Mouse (Mus musculus): ENCODE measurements around the gene Ascc3. TPM values are rescaled to one million over a fixed set of nuclear protein-coding genes. Genes with fewer than 3 reads are reported as not detected.

Gene Ascc3
- polyA plus RNA-seq, 1 experiment from 2014 or later = 25.3 TPM

GRCm38 (mm10) chr10:50650612-50651011, 58.1 kb downstream of the Ascc3 start:
- Histone ChIP-seq H3K27ac (ENCODE audit: low read depth, low read length) (no peak overlapping the region), H3K4me3 (ENCODE audit: low read length) (no peak overlapping the region), H3K4me2 (replicated peaks; ENCODE audit: low read depth, low read length) (no peak overlapping the region), H3K9ac (ENCODE audit: low read depth, low read length) (no peak overlapping the region), H3K36me3 (ENCODE audit: control insufficient read depth, insufficient read depth, low read length) (peaks cover 3% of the 10 kb centered on the region; the same call in 1 of the 2 replicates), H3K4me1 (ENCODE audit: control insufficient read depth, insufficient read depth, low read length) (no peaks in the 10 kb centered on the region), H3K9me3 (ENCODE audit: control insufficient read depth, low read length) (no peaks in the 10 kb centered on the region), H3K27me3 (ENCODE audit: control insufficient read depth, insufficient read depth, low read length) (no peaks in the 10 kb centered on the region)
- 86% methylated on average over 8 of the region's 8 CpGs for WGBS
- ATAC-seq (ENCODE audit: low FRiP score, low TSS enrichment) = no peak

GRCm38 (mm10) chr10:50653551-50653950, 61.1 kb downstream of the Ascc3 start:
- ATAC-seq (ENCODE audit: low FRiP score, low TSS enrichment) = no peak
- Histone ChIP-seq H3K4me2 (replicated peaks; ENCODE audit: low read depth, low read length) (no peak overlapping the region), H3K9me3 (ENCODE audit: control insufficient read depth, low read length) (no peaks in the 10 kb centered on the region), H3K9ac (ENCODE audit: low read depth, low read length) (no peak overlapping the region), H3K4me3 (ENCODE audit: low read length) (no peak overlapping the region), H3K27me3 (ENCODE audit: control insufficient read depth, insufficient read depth, low read length) (no peaks in the 10 kb centered on the region), H3K36me3 (ENCODE audit: control insufficient read depth, insufficient read depth, low read length) (peaks cover 3% of the 10 kb centered on the region; the same call in 1 of the 2 replicates), H3K4me1 (ENCODE audit: control insufficient read depth, insufficient read depth, low read length) (no peaks in the 10 kb centered on the region), H3K27ac (ENCODE audit: low read depth, low read length) (no peak overlapping the region)
- 93% methylated on average over 3 of the region's 3 CpGs for WGBS

- H3K36me3 ChIP-seq (ENCODE audit: control insufficient read depth, insufficient read depth, low read length) = peaks cover 3% of the 10 kb centered on the region; the same call in 1 of the 2 replicates
- no peak overlapping the region for H3K27ac ChIP-seq (ENCODE audit: low read depth, low read length)
- peak; percentile 85 for ATAC-seq (ENCODE audit: low FRiP score, low TSS enrichment)
- H3K4me1 ChIP-seq (ENCODE audit: control insufficient read depth, insufficient read depth, low read length) = no peaks in the 10 kb centered on the region
- H3K9me3 ChIP-seq (ENCODE audit: control insufficient read depth, low read length) = no peaks in the 10 kb centered on the region
- H3K27me3 ChIP-seq (ENCODE audit: control insufficient read depth, insufficient read depth, low read length) = no peaks in the 10 kb centered on the region
- H3K4me2 ChIP-seq (replicated peaks; ENCODE audit: low read depth, low read length) = no peak overlapping the region
- H3K4me3 ChIP-seq (ENCODE audit: low read length) = no peak overlapping the region
- 50% methylated on average over 1 of the region's 1 CpGs for WGBS
- H3K9ac ChIP-seq (ENCODE audit: low read depth, low read length) = no peak overlapping the region
Observed at GRCm38 (mm10) chr10:50657352-50657751, 64.9 kb downstream of the Ascc3 start.

- 85% methylated on average over 5 of the region's 5 CpGs for WGBS
- no peak overlapping the region for H3K9ac ChIP-seq (ENCODE audit: low read depth, low read length)
- H3K9me3 ChIP-seq (ENCODE audit: control insufficient read depth, low read length) = no peaks in the 10 kb centered on the region
- no peak overlapping the region for H3K4me3 ChIP-seq (ENCODE audit: low read length)
- no peaks in the 10 kb centered on the region for H3K27me3 ChIP-seq (ENCODE audit: control insufficient read depth, insufficient read depth, low read length)
- no peak for ATAC-seq (ENCODE audit: low FRiP score, low TSS enrichment)
- H3K36me3 ChIP-seq (ENCODE audit: control insufficient read depth, insufficient read depth, low read length) = no peaks in the 10 kb centered on the region
- H3K27ac ChIP-seq (ENCODE audit: low read depth, low read length) = no peak overlapping the region
- no peaks in the 10 kb centered on the region for H3K4me1 ChIP-seq (ENCODE audit: control insufficient read depth, insufficient read depth, low read length)
- H3K4me2 ChIP-seq (replicated peaks; ENCODE audit: low read depth, low read length) = no peak overlapping the region
Observed at GRCm38 (mm10) chr10:50671517-50671916, 79.0 kb downstream of the Ascc3 start.

- H3K27ac ChIP-seq (ENCODE audit: low read depth, low read length) = no peak overlapping the region
- H3K9me3 ChIP-seq (ENCODE audit: control insufficient read depth, low read length) = no peaks in the 10 kb centered on the region
- no peaks in the 10 kb centered on the region for H3K36me3 ChIP-seq (ENCODE audit: control insufficient read depth, insufficient read depth, low read length)
- H3K27me3 ChIP-seq (ENCODE audit: control insufficient read depth, insufficient read depth, low read length) = no peaks in the 10 kb centered on the region
- no peak overlapping the region for H3K4me3 ChIP-seq (ENCODE audit: low read length)
- H3K9ac ChIP-seq (ENCODE audit: low read depth, low read length) = no peak overlapping the region
- H3K4me1 ChIP-seq (ENCODE audit: control insufficient read depth, insufficient read depth, low read length) = no peaks in the 10 kb centered on the region
- H3K4me2 ChIP-seq (replicated peaks; ENCODE audit: low read depth, low read length) = no peak overlapping the region
- ATAC-seq (ENCODE audit: low FRiP score, low TSS enrichment) = no peak
Observed at GRCm38 (mm10) chr10:50690324-50690723, 97.9 kb downstream of the Ascc3 start.

GRCm38 (mm10) chr10:50698836-50699433, 106.5 kb downstream of the Ascc3 start:
- no peak overlapping the region for H3K4me2 ChIP-seq (replicated peaks; ENCODE audit: low read depth, low read length)
- no peaks in the 10 kb centered on the region for H3K9me3 ChIP-seq (ENCODE audit: control insufficient read depth, low read length)
- peak; percentile 49; the same call in 1 of the 2 replicates for ATAC-seq (ENCODE audit: low FRiP score, low TSS enrichment)
- H3K9ac ChIP-seq (ENCODE audit: low read depth, low read length) = no peak overlapping the region
- no peak overlapping the region for H3K4me3 ChIP-seq (ENCODE audit: low read length)
- 62% methylated on average over 4 of the region's 4 CpGs for WGBS
- H3K27me3 ChIP-seq (ENCODE audit: control insufficient read depth, insufficient read depth, low read length) = no peaks in the 10 kb centered on the region
- no peaks in the 10 kb centered on the region for H3K4me1 ChIP-seq (ENCODE audit: control insufficient read depth, insufficient read depth, low read length)
- H3K36me3 ChIP-seq (ENCODE audit: control insufficient read depth, insufficient read depth, low read length) = peaks cover 2% of the 10 kb centered on the region; the same call in 1 of the 2 replicates
- no peak overlapping the region for H3K27ac ChIP-seq (ENCODE audit: low read depth, low read length)

- Histone ChIP-seq H3K27me3 (ENCODE audit: control insufficient read depth, insufficient read depth, low read length) (no peaks in the 10 kb centered on the region), H3K4me3 (ENCODE audit: low read length) (no peak overlapping the region), H3K4me1 (ENCODE audit: control insufficient read depth, insufficient read depth, low read length) (no peaks in the 10 kb centered on the region), H3K9ac (ENCODE audit: low read depth, low read length) (no peak overlapping the region), H3K36me3 (ENCODE audit: control insufficient read depth, insufficient read depth, low read length) (peaks cover 2% of the 10 kb centered on the region; the same call in 1 of the 2 replicates), H3K27ac (ENCODE audit: low read depth, low read length) (no peak overlapping the region), H3K9me3 (ENCODE audit: control insufficient read depth, low read length) (no peaks in the 10 kb centered on the region), H3K4me2 (replicated peaks; ENCODE audit: low read depth, low read length) (no peak overlapping the region)
- 73% methylated on average over 2 of the region's 2 CpGs for WGBS
- no peak for ATAC-seq (ENCODE audit: low FRiP score, low TSS enrichment)
Observed at GRCm38 (mm10) chr10:50701736-50702135, 109.3 kb downstream of the Ascc3 start.

GRCm38 (mm10) chr10:50702361-50702760, 109.9 kb downstream of the Ascc3 start:
- WGBS = 68% methylated on average over 3 of the region's 3 CpGs

GRCm38 (mm10) chr10:50704202-50704601, 111.7 kb downstream of the Ascc3 start:
- Histone ChIP-seq H3K36me3 (ENCODE audit: control insufficient read depth, insufficient read depth, low read length) (peaks cover 2% of the 10 kb centered on the region; the same call in 1 of the 2 replicates), H3K27me3 (ENCODE audit: control insufficient read depth, insufficient read depth, low read length) (no peaks in the 10 kb centered on the region), H3K4me2 (replicated peaks; ENCODE audit: low read depth, low read length) (no peak overlapping the region), H3K4me1 (ENCODE audit: control insufficient read depth, insufficient read depth, low read length) (no peaks in the 10 kb centered on the region), H3K9me3 (ENCODE audit: control insufficient read depth, low read length) (no peaks in the 10 kb centered on the region), H3K9ac (ENCODE audit: low read depth, low read length) (no peak overlapping the region), H3K4me3 (ENCODE audit: low read length) (no peak overlapping the region), H3K27ac (ENCODE audit: low read depth, low read length) (no peak overlapping the region)
- 24% methylated on average over 6 of the region's 6 CpGs for WGBS
- peak; percentile 76; the same call in 1 of the 2 replicates for ATAC-seq (ENCODE audit: low FRiP score, low TSS enrichment)

More at GRCm38 (mm10) chr10:50702361-50702760, 109.9 kb downstream of the Ascc3 start:
- Histone ChIP-seq H3K9ac (ENCODE audit: low read depth, low read length) (no peak overlapping the region), H3K4me2 (replicated peaks; ENCODE audit: low read depth, low read length) (no peak overlapping the region), H3K36me3 (ENCODE audit: control insufficient read depth, insufficient read depth, low read length) (peaks cover 2% of the 10 kb centered on the region; the same call in 1 of the 2 replicates), H3K27ac (ENCODE audit: low read depth, low read length) (no peak overlapping the region), H3K9me3 (ENCODE audit: control insufficient read depth, low read length) (no peaks in the 10 kb centered on the region), H3K4me3 (ENCODE audit: low read length) (no peak overlapping the region), H3K27me3 (ENCODE audit: control insufficient read depth, insufficient read depth, low read length) (no peaks in the 10 kb centered on the region), H3K4me1 (ENCODE audit: control insufficient read depth, insufficient read depth, low read length) (no peaks in the 10 kb centered on the region)
- no peak for ATAC-seq (ENCODE audit: low FRiP score, low TSS enrichment)
